Mouse (Mus musculus) right cerebral cortex, adult 2 months (tissue): Measurements from ENCODE around the gene Llgl1.

Experiments
- DNase-seq, 2 experiments: peaks; one replicate each; pipeline ENCODE4 v3.0.0; 2021 to 2022; ENCODE audit warnings: low spot score in 2 of 2

The Llgl1 gene

GRCm38 (mm10) chr11:60699524-60700075 lies at the start of gene Llgl1:
TSS of gene Llgl1 (plus strand) at chr11:60699723.
- DNase-seq, result peak; percentile 72 to 77

GRCm38 (mm10) chr11:60696165-60696564 lies 3.4 kb upstream of the Llgl1 start:
- DNase-seq, result no peak

- no peak for DNase-seq
Measured at GRCm38 (mm10) chr11:60697561-60697960, 2.0 kb upstream of the Llgl1 start.

- DNase-seq, result peak; percentile 18 to 29
Measured at GRCm38 (mm10) chr11:60698806-60699523, 558 bp upstream of the Llgl1 start.

- peak; percentile 3 to 8 for DNase-seq
Measured at GRCm38 (mm10) chr11:60700320-60701185, 1.0 kb downstream of the Llgl1 start.

- DNase-seq, result peak in 1 of 2 experiments; percentile 2
Measured at GRCm38 (mm10) chr11:60701611-60702010, 2.1 kb downstream of the Llgl1 start.

- DNase-seq, result peak; percentile 75
Measured at GRCm38 (mm10) chr11:60703131-60703530, 3.6 kb downstream of the Llgl1 start.

- peak; percentile 1 to 3 for DNase-seq
Measured at GRCm38 (mm10) chr11:60704023-60704880, 4.7 kb downstream of the Llgl1 start.

GRCm38 (mm10) chr11:60705255-60705654 lies 5.7 kb downstream of the Llgl1 start:
- DNase-seq, result no peak

GRCm38 (mm10) chr11:60706076-60706475 lies 6.6 kb downstream of the Llgl1 start:
- DNase-seq, result peak in 1 of 2 experiments; percentile 1

GRCm38 (mm10) chr11:60706696-60707480 lies 7.4 kb downstream of the Llgl1 start:
- peak in 1 of 2 experiments; percentile 9 for DNase-seq

GRCm38 (mm10) chr11:60707672-60708071 lies 8.1 kb downstream of the Llgl1 start:
- peak in 1 of 2 experiments; percentile 15 for DNase-seq

- peak in 1 of 2 experiments; percentile 1 for DNase-seq
Measured at GRCm38 (mm10) chr11:60708631-60709030, 9.1 kb downstream of the Llgl1 start.

GRCm38 (mm10) chr11:60709481-60710465 lies 10.2 kb downstream of the Llgl1 start:
- DNase-seq, result no peak

- no peak for DNase-seq
Measured at GRCm38 (mm10) chr11:60711218-60711617, 11.7 kb downstream of the Llgl1 start.

- no peak for DNase-seq
Measured at GRCm38 (mm10) chr11:60712040-60712439, 12.5 kb downstream of the Llgl1 start.

GRCm38 (mm10) chr11:60712639-60713255 lies 13.2 kb downstream of the Llgl1 start:
- DNase-seq, result no peak

- DNase-seq, result no peak
Measured at GRCm38 (mm10) chr11:60715833-60716232, 16.3 kb downstream of the Llgl1 start.

- DNase-seq, result no peak
Measured at GRCm38 (mm10) chr11:60719263-60719662, 19.7 kb downstream of the Llgl1 start.
